Mouse (Mus musculus) MEL (cell line): Measurements from ENCODE around the gene Gpd1. TPM values are rescaled to one million over a fixed set of nuclear protein-coding genes. Genes with fewer than 3 reads are reported as not detected.

Source experiments
- DNase-seq: peaks from one replicate; pipeline ENCODE4 v3.0.0; 2011; ENCODE audit warnings: low read depth, low spot score
- H3K27ac ChIP-seq: 2 replicates; pipeline ENCODE4 v1.5.1; 2012; ENCODE audit warnings: low read depth, mild to moderate bottlenecking, control low read depth, low read length, moderate library complexity; ENCODE audit not compliant: control insufficient read depth
- H3K27me3 ChIP-seq, 2 experiments: fragments of 150-350 bp in 1 of 2; sonication (generic) in 1 of 2; 2 replicates each; pipeline ENCODE4 v1.6.1; 2012; ENCODE audit warnings: low read length in 2 of 2, mild to moderate bottlenecking in 2 of 2, improper control_type of control experiment in 1 of 2, moderate library complexity in 1 of 2; ENCODE audit not compliant: insufficient read depth in 2 of 2, control insufficient read depth in 1 of 2
- H3K36me3 ChIP-seq, 2 experiments: 2 replicates each; pipeline ENCODE4 v1.6.1; 2012 to 2014; ENCODE audit warnings: low read length in 2 of 2, improper control_type of control experiment in 1 of 2, inconsistent platforms in 1 of 2, mild to moderate bottlenecking in 1 of 2; ENCODE audit not compliant: insufficient read depth in 2 of 2, control insufficient read depth in 1 of 2
- H3K4me1 ChIP-seq, 2 experiments: fragments of 150-350 bp in 1 of 2; sonication (generic) in 1 of 2; 2 replicates each; pipeline ENCODE4 v1.6.1; 2012; ENCODE audit warnings: low read length in 2 of 2, improper control_type of control experiment in 1 of 2, mild to moderate bottlenecking in 1 of 2; ENCODE audit not compliant: insufficient read depth in 2 of 2, control insufficient read depth in 1 of 2
- H3K4me3 ChIP-seq, 2 experiments: fragments of 150-350 bp in 1 of 2; sonication (generic) in 1 of 2; 2 replicates each; pipeline ENCODE4 v1.5.1; 2012; ENCODE audit warnings: low read depth in 2 of 2, low read length in 2 of 2, mild to moderate bottlenecking in 2 of 2, moderate library complexity in 2 of 2, control low read depth in 1 of 2, improper control_type of control experiment in 1 of 2; ENCODE audit not compliant: control insufficient read depth in 1 of 2, insufficient read depth in 1 of 2
- H3K79me2 ChIP-seq: 2 replicates; pipeline ENCODE4 v1.6.1; 2012; ENCODE audit warnings: mild to moderate bottlenecking, low read length, moderate library complexity; ENCODE audit not compliant: control insufficient read depth, poor library complexity, insufficient read depth
- H3K9ac ChIP-seq: 2 replicates; pipeline ENCODE4 v1.6.1; 2012; ENCODE audit warnings: low read depth, mild to moderate bottlenecking, control low read depth, low read length, moderate library complexity; ENCODE audit not compliant: control insufficient read depth, poor library complexity, severe bottlenecking
- H3K9me3 ChIP-seq: fragments of 150-350 bp; sonication (generic); replicated peaks from 2 replicates; pipeline ENCODE4 v1.6.1; 2012; ENCODE audit warnings: mild to moderate bottlenecking, low read length, improper control_type of control experiment, moderate library complexity; ENCODE audit not compliant: insufficient read depth
- BHLHE40 ChIP-seq: IDR thresholded peaks from 2 replicates; pipeline ENCODE4 v1.6.1; 2012; ENCODE audit warnings: low read depth, mild to moderate bottlenecking, inconsistent platforms, low read length, improper control_type of control experiment, borderline replicate concordance
- CHD1 ChIP-seq: IDR thresholded peaks from 2 replicates; pipeline ENCODE4 v1.6.1; 2012; ENCODE audit warnings: low read depth, mild to moderate bottlenecking, inconsistent platforms, low read length, improper control_type of control experiment
- CHD2 ChIP-seq: IDR thresholded peaks from 2 replicates; pipeline ENCODE4 v1.6.1; 2011; ENCODE audit warnings: low read length, improper control_type of control experiment
- CTCF ChIP-seq, 3 experiments: IDR thresholded peaks in 2 of 3; conservative IDR thresholded peaks in 1 of 3; 2 replicates each; pipeline ENCODE4 v1.5.1; 2011 to 2012; ENCODE audit warnings: low read length in 3 of 3, low read depth in 2 of 3, mild to moderate bottlenecking in 2 of 3, improper control_type of control experiment in 1 of 3, inconsistent platforms in 1 of 3, mixed read lengths in 1 of 3, moderate library complexity in 1 of 3; ENCODE audit not compliant: control insufficient read depth in 1 of 3, insufficient read depth in 1 of 3, poor library complexity in 1 of 3, severe bottlenecking in 1 of 3
- E2F4 ChIP-seq: IDR thresholded peaks from 2 replicates; pipeline ENCODE4 v1.6.1; 2011; ENCODE audit warnings: low read depth, low read length, improper control_type of control experiment, borderline replicate concordance
- ELF1 ChIP-seq: IDR thresholded peaks from 2 replicates; pipeline ENCODE4 v1.6.1; 2014; ENCODE audit warnings: low read depth, mild to moderate bottlenecking, inconsistent platforms, low read length, improper control_type of control experiment, moderate library complexity
- EP300 ChIP-seq, 2 experiments: IDR thresholded peaks; 2 replicates each; pipeline ENCODE4 v1.6.1; 2011; ENCODE audit warnings: improper control_type of control experiment in 2 of 2, low read length in 2 of 2, low read depth in 1 of 2, mild to moderate bottlenecking in 1 of 2
- ETS1 ChIP-seq: IDR thresholded peaks from 2 replicates; pipeline ENCODE4 v1.6.1; 2012; ENCODE audit warnings: low read depth, mild to moderate bottlenecking, inconsistent platforms, low read length, improper control_type of control experiment, moderate library complexity
- GABPA ChIP-seq: IDR thresholded peaks from 2 replicates; pipeline ENCODE4 v1.6.1; 2012; ENCODE audit warnings: low read depth, mild to moderate bottlenecking, inconsistent platforms, low read length, improper control_type of control experiment, moderate library complexity
- GATA1 ChIP-seq: IDR thresholded peaks from 2 replicates; pipeline ENCODE4 v1.6.1; 2011; ENCODE audit warnings: low read depth, low read length, improper control_type of control experiment
- HCFC1 ChIP-seq: IDR thresholded peaks from 2 replicates; pipeline ENCODE4 v1.6.1; 2012; ENCODE audit warnings: low read depth, mild to moderate bottlenecking, inconsistent platforms, low read length, improper control_type of control experiment, moderate library complexity
- JUND ChIP-seq: IDR thresholded peaks from 2 replicates; pipeline ENCODE4 v1.6.1; 2011; ENCODE audit warnings: low read depth, mild to moderate bottlenecking, improper control_type of control experiment, low read length
- KAT2A ChIP-seq: conservative IDR thresholded peaks from 2 replicates; pipeline ENCODE4 v1.6.1; 2012; ENCODE audit warnings: low read depth, low read length, improper control_type of control experiment, inconsistent platforms
- MAFK ChIP-seq: IDR thresholded peaks from 2 replicates; pipeline ENCODE4 v1.6.1; 2011; ENCODE audit warnings: low read depth, mild to moderate bottlenecking, low read length, improper control_type of control experiment, borderline replicate concordance
- MAX ChIP-seq: IDR thresholded peaks from 2 replicates; pipeline ENCODE4 v1.6.1; 2011; ENCODE audit warnings: low read length, improper control_type of control experiment
- MAZ ChIP-seq: IDR thresholded peaks from 2 replicates; pipeline ENCODE4 v1.6.1; 2012; ENCODE audit warnings: low read depth, mild to moderate bottlenecking, inconsistent platforms, low read length, improper control_type of control experiment
- MXI1 ChIP-seq: IDR thresholded peaks from 2 replicates; pipeline ENCODE4 v1.6.1; 2011; ENCODE audit warnings: mild to moderate bottlenecking, low read depth, low read length, improper control_type of control experiment
- MYB ChIP-seq: IDR thresholded peaks from 2 replicates; pipeline ENCODE4 v1.6.1; 2011; ENCODE audit warnings: mild to moderate bottlenecking, low read depth, low read length, improper control_type of control experiment
- MYC ChIP-seq: IDR thresholded peaks from 2 replicates; pipeline ENCODE4 v1.6.1; 2011; ENCODE audit warnings: low read depth, mild to moderate bottlenecking, low read length, improper control_type of control experiment, moderate library complexity
- NELFE ChIP-seq: IDR thresholded peaks from 2 replicates; pipeline ENCODE4 v1.6.1; 2011; ENCODE audit warnings: low read depth, low read length, improper control_type of control experiment
- NRF1 ChIP-seq: IDR thresholded peaks from 2 replicates; pipeline ENCODE4 v1.6.1; 2014; ENCODE audit warnings: low read depth, mild to moderate bottlenecking, inconsistent platforms, low read length, improper control_type of control experiment, moderate library complexity; ENCODE audit not compliant: poor library complexity, insufficient read depth, severe bottlenecking
- POLR2A ChIP-seq, 2 experiments: IDR thresholded peaks; 2 replicates each; pipeline ENCODE4 v1.6.1; 2011 to 2012; ENCODE audit warnings: low read length in 2 of 2, mild to moderate bottlenecking in 2 of 2, control low read depth in 1 of 2, improper control_type of control experiment in 1 of 2, low read depth in 1 of 2, moderate library complexity in 1 of 2; ENCODE audit not compliant: control insufficient read depth in 1 of 2, insufficient read depth in 1 of 2, poor library complexity in 1 of 2
- POLR2AphosphoS2 ChIP-seq: IDR thresholded peaks from 2 replicates; pipeline ENCODE4 v1.6.1; 2011; ENCODE audit warnings: low read length, improper control_type of control experiment
- POLR2AphosphoS5 ChIP-seq: IDR thresholded peaks from 2 replicates; pipeline ENCODE4 v1.6.1; 2012; ENCODE audit warnings: low read depth, borderline replicate concordance, mild to moderate bottlenecking, inconsistent platforms, low read length, moderate library complexity, mixed read lengths
- RAD21 ChIP-seq: IDR thresholded peaks from 2 replicates; pipeline ENCODE4 v1.6.1; 2011; ENCODE audit warnings: mild to moderate bottlenecking, low read depth, low read length, improper control_type of control experiment
- RCOR1 ChIP-seq: IDR thresholded peaks from 2 replicates; pipeline ENCODE4 v1.6.1; 2012; ENCODE audit warnings: low read depth, mild to moderate bottlenecking, inconsistent platforms, low read length, improper control_type of control experiment
- SIN3A ChIP-seq: IDR thresholded peaks from 2 replicates; pipeline ENCODE4 v1.6.1; 2012; ENCODE audit warnings: low read length, improper control_type of control experiment, inconsistent platforms
- SMC3 ChIP-seq: IDR thresholded peaks from 2 replicates; pipeline ENCODE4 v1.6.1; 2011; ENCODE audit warnings: low read depth, low read length, improper control_type of control experiment
- TAL1 ChIP-seq: IDR thresholded peaks from 2 replicates; pipeline ENCODE4 v1.6.1; 2012; ENCODE audit warnings: mild to moderate bottlenecking, inconsistent platforms, low read length, moderate library complexity, mixed read lengths
- TBP ChIP-seq: IDR thresholded peaks from 2 replicates; pipeline ENCODE4 v1.8.0; 2011; ENCODE audit warnings: low read depth, low read length, improper control_type of control experiment
- TCF12 ChIP-seq: IDR thresholded peaks from 2 replicates; pipeline ENCODE4 v1.6.1; 2014; ENCODE audit warnings: low read depth, mild to moderate bottlenecking, inconsistent platforms, low read length, improper control_type of control experiment, moderate library complexity
- UBTF ChIP-seq: IDR thresholded peaks from 2 replicates; pipeline ENCODE4 v1.6.1; 2012; ENCODE audit warnings: low read depth, mild to moderate bottlenecking, inconsistent platforms, low read length, improper control_type of control experiment, moderate library complexity, borderline replicate concordance; ENCODE audit not compliant: insufficient read depth
- USF1 ChIP-seq: IDR thresholded peaks from 2 replicates; pipeline ENCODE4 v1.6.1; 2014; ENCODE audit warnings: low read depth, mild to moderate bottlenecking, inconsistent platforms, low read length, improper control_type of control experiment, moderate library complexity
- USF2 ChIP-seq, 2 experiments: IDR thresholded peaks; 2 replicates each; pipeline ENCODE4 v1.6.1; 2011 to 2012; ENCODE audit warnings: improper control_type of control experiment in 2 of 2, low read length in 2 of 2, borderline replicate concordance in 1 of 2, inconsistent platforms in 1 of 2, low read depth in 1 of 2, mild to moderate bottlenecking in 1 of 2; ENCODE audit not compliant: insufficient read depth in 1 of 2
- ZC3H11A ChIP-seq: IDR thresholded peaks from 2 replicates; pipeline ENCODE4 v1.6.1; 2012; ENCODE audit warnings: low read depth, mild to moderate bottlenecking, inconsistent platforms, low read length, improper control_type of control experiment
- ZNF384 ChIP-seq: IDR thresholded peaks from 2 replicates; pipeline ENCODE4 v1.6.1; 2012; ENCODE audit warnings: low read depth, mild to moderate bottlenecking, inconsistent platforms, low read length, improper control_type of control experiment
- polyA plus RNA-seq, 2 experiments: library from polyadenylated mRNA; stranded (reverse) in 1 of 2; unstranded in 1 of 2; fragments of >175 nt in 1 of 2; fragments of >200 nt in 1 of 2; gene quantifications; 2 replicates each; pipeline versions ENCODE4 v1.2.1 to v1.2.4; 2012; ENCODE audit warnings: low replicate concordance in 2 of 2, low read depth in 1 of 2; ENCODE audit not compliant: insufficient read length in 2 of 2, insufficient read depth in 1 of 2, missing spikeins in 1 of 2
- total RNA-seq: library from RNA; depleted of rRNA; stranded (reverse); fragments of 300-350 nt; gene quantifications from 2 replicates; pipeline ENCODE4 v1.2.3, GENCODE M21; 2012

Gene Gpd1
- total and polyA plus RNA-seq, 3 experiments = 0.23 to 0.52 TPM; not detected in 1

GRCm38 (mm10) chr15:99667544-99667943 is 49.8 kb upstream of the Gpd1 start (continued):
- no peak for TF ChIP-seq USF1

GRCm38 (mm10) chr15:99668881-99669280 is 48.4 kb upstream of the Gpd1 start:
- Histone ChIP-seq H3K9ac (no peak overlapping the region), H3K27me3 (peaks cover 0 to 6% of the 10 kb centered on the region in 2 experiments; a peak in 2 of 4 replicates), H3K4me1 (peaks cover 2 to 18% of the 10 kb centered on the region in 2 experiments; a peak in 3 of 4 replicates), H3K27ac (no peak overlapping the region), H3K79me2 (peaks cover 2% of the 10 kb centered on the region; the same call in 1 of the 2 replicates), H3K9me3 (no peaks in the 10 kb centered on the region), H3K36me3 (peaks cover 0 to 8% of the 10 kb centered on the region in 2 experiments; a peak in 2 of 4 replicates), H3K4me3 (no peak overlapping the region)
- peak; percentile 84 for DNase-seq
- peak; percentile 12; the same call in 1 of the 2 replicates for TF ChIP-seq TAL1
- TF ChIP-seq RCOR1 = peak; percentile 51; the same call in 1 of the 2 replicates
- TF ChIP-seq USF2 (IDR thresholded peaks at IDR 0.05; ENCODE audit: borderline replicate concordance in 1 of 2, insufficient read depth in 1 of 2, low read depth in 1 of 2, low read length in 2 of 2) = no peak
- 0 out of 2 replicates have a peak, but pooled peaks have one; percentile 45 for TF ChIP-seq BHLHE40
- no peak for TF ChIP-seq MYB
- no peak for TF ChIP-seq ETS1
- TF ChIP-seq MAFK = no peak
- no peak for TF ChIP-seq POLR2AphosphoS5
- no peak for TF ChIP-seq KAT2A
- TF ChIP-seq ZNF384 = no peak; the same call in 1 of the 2 replicates
- no peak for TF ChIP-seq MYC
- TF ChIP-seq SMC3 = peak; percentile 100
- peak; percentile 99 for TF ChIP-seq ZC3H11A
- no peak for TF ChIP-seq CHD1
- TF ChIP-seq CTCF (IDR thresholded peaks at IDR 0.05 in 2 of 3, conservative IDR thresholded peaks at IDR 0.05 in 1 of 3; ENCODE audit: control insufficient read depth in 1 of 3, insufficient read depth in 1 of 3, low read depth in 2 of 3, low read length in 3 of 3, poor library complexity in 1 of 3, severe bottlenecking in 1 of 3) = peak; percentile 99 to 100 (median 100)
- no peak for TF ChIP-seq TCF12
- TF ChIP-seq NRF1 = no peak
- no peak; the same call in 1 of the 2 replicates for TF ChIP-seq ELF1
- no peak for TF ChIP-seq POLR2A (IDR thresholded peaks at IDR 0.05; ENCODE audit: control insufficient read depth in 1 of 2, insufficient read depth in 1 of 2, low read depth in 1 of 2, low read length in 2 of 2, poor library complexity in 1 of 2)
- peak; percentile 55 for TF ChIP-seq GATA1
- TF ChIP-seq UBTF = no peak
- TF ChIP-seq MXI1 = peak; percentile 64
- TF ChIP-seq CHD2 = no peak
- no peak for TF ChIP-seq TBP
- TF ChIP-seq NELFE = no peak
- TF ChIP-seq JUND = no peak
- no peak for TF ChIP-seq HCFC1
- no peak for TF ChIP-seq USF1
- TF ChIP-seq SIN3A = peak; percentile 86
- TF ChIP-seq MAX = 0 out of 2 replicates have a peak, but pooled peaks have one; percentile 33
- TF ChIP-seq E2F4 = no peak
- TF ChIP-seq POLR2AphosphoS2 = no peak
- peak; percentile 63; the same call in 1 of the 2 replicates for TF ChIP-seq MAZ
- peak; percentile 16 to 27; a peak in 1 of 4 replicates for TF ChIP-seq EP300 (IDR thresholded peaks at IDR 0.05; ENCODE audit: low read depth in 1 of 2, low read length in 2 of 2)
- TF ChIP-seq RAD21 = peak; percentile 93
- TF ChIP-seq GABPA = no peak
